Comparison of ENCODE assay signal across 19 mouse cellular contexts in the genomic region with DNA sequence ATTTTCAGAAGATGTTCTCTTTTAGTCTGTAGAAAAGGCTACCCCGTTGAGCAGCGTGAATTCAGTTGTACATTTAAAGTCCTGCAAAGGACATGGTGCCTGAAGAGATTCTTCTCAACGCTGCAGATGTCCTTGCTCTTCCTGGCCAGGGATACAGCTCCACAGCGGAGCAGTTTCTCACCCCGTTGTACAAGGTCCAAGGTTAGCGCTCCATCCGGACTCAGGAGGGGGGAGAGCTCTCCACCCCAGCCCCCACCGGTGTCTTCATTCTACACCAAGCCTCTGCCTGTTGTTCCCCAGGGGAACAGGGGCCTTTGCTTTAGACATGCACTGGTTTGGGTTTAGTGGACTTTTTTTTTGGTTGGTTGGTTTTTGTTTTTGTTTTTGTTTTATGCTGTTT.
DNase-seq lines count a peak whose midpoint lies in the region; ATAC-seq and TF ChIP-seq lines count a peak whose summit lies in the region.
"Had no signal": no experiment of that assay in that cellular context is flagged by ENCODE, and none has a peak within 500 bp of the region (broad histone marks: within the 10 kb centered on the region; RNA-seq: fewer than 3 reads in every experiment).

No protein-coding gene starts in this region.

- H3K27ac ChIP-seq in liver, postnatal 0 days (ENCODE audit: low read depth), result 0 out of 2 replicates have a peak overlapping the region, but pooled peaks have one; percentile 34
- H3K27ac ChIP-seq: embryonic facial prominence, embryonic 10.5 days; heart, embryonic 10.5 days; limb, embryonic 10.5 days; liver, embryonic 13.5 days; lung, embryonic 15.5 days; midbrain, embryonic 13.5 days; neural tube, embryonic 13.5 days; stomach, embryonic 15.5 days had no signal

- no peaks in the 10 kb centered on the region for H3K36me3 ChIP-seq in liver, postnatal 0 days (replicated peaks; ENCODE audit: insufficient read depth, low read length)
- H3K36me3 ChIP-seq: heart, embryonic 10.5 days; liver, embryonic 13.5 days; lung, embryonic 15.5 days; midbrain, embryonic 13.5 days; neural tube, embryonic 13.5 days; stomach, embryonic 15.5 days had no signal

- H3K9ac ChIP-seq in liver, postnatal 0 days (replicated peaks), result no peak overlapping the region
- H3K9ac ChIP-seq: liver, embryonic 13.5 days; lung, embryonic 15.5 days; midbrain, embryonic 13.5 days; neural tube, embryonic 13.5 days; stomach, embryonic 15.5 days had no signal

- no peaks in the 10 kb centered on the region for H3K27me3 ChIP-seq in liver, postnatal 0 days (ENCODE audit: insufficient read depth, low read length)
- H3K27me3 ChIP-seq: liver, embryonic 13.5 days; lung, embryonic 15.5 days; midbrain, embryonic 13.5 days; neural tube, embryonic 13.5 days; stomach, embryonic 15.5 days had no signal

- DNase-seq in heart, adult 11 months, result peak; percentile 90
- DNase-seq in heart, postnatal 14 days, result no peak
- peak; percentile 27 for DNase-seq in liver, postnatal 0 days
- no peak for DNase-seq in liver
- peak; percentile 60 for DNase-seq in adrenal gland, postnatal 25 days
- peak; percentile 54 to 74 for DNase-seq in kidney, postnatal 25 days
- no peak for DNase-seq in thymus, postnatal 0 days (ENCODE audit: low spot score)
- DNase-seq: cerebellum, adult 9-10 months; gastrocnemius, postnatal 36 days; liver, embryonic 13.5 days; right cerebral cortex, postnatal 14 days had no signal

- no peak for ATAC-seq in liver, postnatal 0 days
- ATAC-seq: inflammation-experienced regulatory T-cells, adult 6 months; midbrain, embryonic 13.5 days had no signal

- no peak overlapping the region; the same call in 1 of the 2 replicates for H3K4me2 ChIP-seq in liver, postnatal 0 days (ENCODE audit: low read depth, low read length)
- H3K4me2 ChIP-seq: liver, embryonic 13.5 days; lung, embryonic 15.5 days; midbrain, embryonic 13.5 days; neural tube, embryonic 13.5 days; stomach, embryonic 15.5 days had no signal

- TF ChIP-seq CTCF in liver, postnatal 0 days (IDR thresholded peaks at IDR 0.05; ENCODE audit: low read depth), result no peak

- peaks cover 23% of the 10 kb centered on the region for H3K4me1 ChIP-seq in liver, postnatal 0 days (ENCODE audit: insufficient read depth)
- H3K4me1 ChIP-seq: stomach, embryonic 15.5 days had no signal

- no peak for TF ChIP-seq EP300 in liver, postnatal 0 days (IDR thresholded peaks at IDR 0.05; ENCODE audit: low read depth)

- H3K4me3 ChIP-seq in liver, postnatal 0 days (ENCODE audit: low read depth, low read length), result no peak overlapping the region
- H3K4me3 ChIP-seq: embryonic facial prominence, embryonic 10.5 days; heart, embryonic 10.5 days; limb, embryonic 10.5 days; liver, embryonic 13.5 days; lung, embryonic 15.5 days; midbrain, embryonic 13.5 days; neural tube, embryonic 13.5 days; stomach, embryonic 15.5 days had no signal

- intact Hi-C loops in heart, postnatal 14 days (cut with DNase I), result no loop called here

- H3K9me3 ChIP-seq in liver, postnatal 0 days (ENCODE audit: low read length), result no peaks in the 10 kb centered on the region
- H3K9me3 ChIP-seq: embryonic facial prominence, embryonic 10.5 days; heart, embryonic 10.5 days; limb, embryonic 10.5 days; liver, embryonic 13.5 days; lung, embryonic 15.5 days; midbrain, embryonic 13.5 days; neural tube, embryonic 13.5 days; stomach, embryonic 15.5 days had no signal

- WGBS in liver, postnatal 0 days (ENCODE audit: insufficient replicate concordance), result 61% methylated on average over 8 of the region's 8 CpGs

Comparison
In these comparisons a context has a peak if more than half of its experiments do, and no peak if none do; other contexts are left out.
1. DNase-seq: peak in heart, adult 11 months (single experiment), liver, postnatal 0 days (single experiment), adrenal gland, postnatal 25 days (single experiment) and kidney, postnatal 25 days (2 of 2); none in heart, postnatal 14 days (0 of 2), liver (single experiment) and thymus, postnatal 0 days (single experiment).